Mouse (Mus musculus) lung, postnatal 0 days (tissue): ENCODE results near the gene Bfar.
A peak's percentile ranks its signal among the peaks of the same experiment; 100 is the strongest.

Experiments used
- CTCF ChIP-seq: IDR thresholded peaks from 2 replicates; pipeline ENCODE4 v1.5.1; 2016; ENCODE audit warnings: antibody characterized with exemption, mild to moderate bottlenecking
- EP300 ChIP-seq: IDR thresholded peaks from 2 replicates; pipeline ENCODE4 v1.6.1; 2016; ENCODE audit warnings: antibody characterized with exemption, mild to moderate bottlenecking, control low read depth

- TF ChIP-seq CTCF, result peak; percentile 88
- TF ChIP-seq EP300, result no peak
Measured at GRCm38 (mm10) chr16:13733518-13734137, 62.0 kb downstream of the Bfar start.
